Mouse (Mus musculus) monocyte, adult 2 months (primary cell): ENCODE data around the gene Hist1h2ae.
"Not testable (repeated sequence)": the region's sequence is repeated elsewhere in the genome, so short reads cannot be mapped to it uniquely, and the experiment has no call there.

Experiments used
- DNase-seq, 2 experiments: peaks; one replicate each; pipeline ENCODE4 v3.0.0; 2022; ENCODE audit warnings: low spot score in 2 of 2, low read depth in 1 of 2

Gene Hist1h2ae

GRCm38 (mm10) chr13:23562699-23563462 is 8.1 kb downstream of the Hist1h2ae start:
- DNase-seq: peak in 1 of 2 experiments; percentile 26

GRCm38 (mm10) chr13:23561883-23562659 is 8.9 kb downstream of the Hist1h2ae start, which contains the start of gene Hist1h3e:
Gene Hist1h3e (minus strand): TSS chr13:23562369.
- DNase-seq: peak; percentile 91 to 94

GRCm38 (mm10) chr13:23561531-23561882 is 9.5 kb downstream of the Hist1h2ae start:
- DNase-seq: not testable (repeated sequence)

GRCm38 (mm10) chr13:23560699-23561098 is 10.3 kb downstream of the Hist1h2ae start:
- DNase-seq: not testable (repeated sequence)

- no peak for DNase-seq
Observed at GRCm38 (mm10) chr13:23556906-23557305, 14.1 kb downstream of the Hist1h2ae start.

- peak in 1 of 2 experiments; percentile 33 for DNase-seq
Observed at GRCm38 (mm10) chr13:23555839-23556416, 15.1 kb downstream of the Hist1h2ae start.

GRCm38 (mm10) chr13:23554925-23555838 is 15.8 kb downstream of the Hist1h2ae start:
- DNase-seq: peak; percentile 53 to 56

GRCm38 (mm10) chr13:23554393-23554792 is 16.6 kb downstream of the Hist1h2ae start:
- DNase-seq: no peak

- DNase-seq: no peak
Observed at GRCm38 (mm10) chr13:23552962-23553361, 18.1 kb downstream of the Hist1h2ae start, which contains the start of gene Hist1h1d. Gene Hist1h1d (plus strand): TSS chr13:23553262.

GRCm38 (mm10) chr13:23551931-23552914 is 18.8 kb downstream of the Hist1h2ae start:
- DNase-seq: no peak

- peak; percentile 72 to 78 for DNase-seq
Observed at GRCm38 (mm10) chr13:23551146-23551834, 19.7 kb downstream of the Hist1h2ae start, which contains the start of gene Hist1h4f. Gene Hist1h4f (minus strand): TSS chr13:23551648.

- DNase-seq: no peak
Observed at GRCm38 (mm10) chr13:23550761-23551145, 20.3 kb downstream of the Hist1h2ae start.

GRCm38 (mm10) chr13:23546694-23547093 is 24.3 kb downstream of the Hist1h2ae start:
- DNase-seq: no peak

GRCm38 (mm10) chr13:23544787-23545120 is 26.3 kb downstream of the Hist1h2ae start:
- DNase-seq: peak in 1 of 2 experiments; percentile 28

- DNase-seq: peak; percentile 66 to 77
Observed at GRCm38 (mm10) chr13:23543965-23544786, 26.8 kb downstream of the Hist1h2ae start, which contains the start of gene Hist1h3f. Gene Hist1h3f (plus strand): TSS chr13:23544052.

- DNase-seq: peak; percentile 60 to 66
Observed at GRCm38 (mm10) chr13:23542999-23543607, 27.9 kb downstream of the Hist1h2ae start, which contains the start of gene Hist1h2bh. Gene Hist1h2bh (minus strand): TSS chr13:23543392.

GRCm38 (mm10) chr13:23542225-23542980 is 28.6 kb downstream of the Hist1h2ae start:
- DNase-seq: not testable (repeated sequence)
